Mouse (Mus musculus) gastrocnemius, postnatal 14 days (tissue): Measurements from ENCODE around the gene Inafm1. TPM values are rescaled to one million over a fixed set of nuclear protein-coding genes. Genes with fewer than 3 reads are reported as not detected.

ENCODE experiments used
- DNase-seq: peaks from one replicate; pipeline ENCODE4 v3.0.0; 2021; ENCODE audit warnings: mixed read lengths
- intact Hi-C: fragments of 180-260 bp; cut with DNase I; formaldehyde crosslinking; loops from one replicate; pipeline ENCODE4 v1.15.1; 2025; ENCODE audit warnings: low total_unique reads
- total RNA-seq, 2 experiments: library from RNA; stranded (reverse); gene quantifications; 2 replicates each; pipeline ENCODE4 v1.2.3; 2021

Gene Inafm1
- total RNA-seq, 2 experiments from 2014 or later, result 11.1 to 12.4 TPM

DNA sequence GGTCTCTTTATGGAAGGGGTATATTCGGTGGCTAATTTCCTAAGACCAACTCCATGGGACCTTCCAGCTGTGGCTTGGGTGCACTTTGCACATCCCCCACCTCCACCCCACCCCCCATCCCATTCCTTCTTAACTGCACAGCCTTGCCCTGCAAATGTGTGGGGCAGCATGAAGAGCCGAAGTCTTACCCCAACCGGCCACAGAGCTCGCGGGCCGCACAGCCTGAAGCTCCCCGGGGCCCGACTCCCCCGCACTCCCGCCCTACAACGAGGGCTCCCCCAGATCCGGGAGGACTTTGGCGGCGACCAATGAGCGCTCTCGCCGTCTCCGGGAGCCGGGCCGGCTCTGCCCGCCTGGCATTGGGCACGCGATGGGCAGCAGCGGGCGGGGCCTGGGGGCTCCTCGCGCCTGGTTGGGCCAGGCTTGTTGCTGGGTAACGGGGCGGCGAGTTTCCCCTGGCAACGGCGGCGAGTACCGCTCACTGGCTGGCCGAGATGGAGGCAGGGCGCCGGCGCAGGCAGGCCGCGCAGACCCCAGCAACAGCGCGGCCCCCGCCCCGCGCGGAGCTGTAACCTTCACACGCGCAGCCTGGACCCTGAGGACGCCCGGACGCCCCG, 26.1 kb upstream of the Inafm1 start:
- peak; percentile 92 for DNase-seq
- intact Hi-C loops, result no loop called here

DNA sequence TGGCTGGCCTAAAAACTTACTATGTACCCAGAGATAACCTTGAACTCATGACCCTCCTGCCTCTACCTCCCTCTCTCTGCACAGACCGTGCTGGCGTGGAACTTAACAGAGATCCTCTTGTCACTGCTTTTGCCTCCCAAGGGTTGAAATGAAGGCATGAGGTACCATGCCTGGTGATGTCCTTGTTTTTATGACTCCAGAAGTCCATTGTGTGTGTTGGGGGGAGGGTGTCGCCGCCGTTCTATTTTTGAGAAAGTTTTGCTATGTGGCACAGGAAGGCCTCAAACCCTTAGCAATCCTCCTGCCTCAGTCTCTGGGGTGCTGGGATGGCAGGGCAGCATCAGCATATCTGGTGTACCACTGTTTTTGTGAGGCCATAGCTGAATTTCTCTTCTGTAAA, 25.5 kb upstream of the Inafm1 start:
- intact Hi-C loops, result no loop called here
- DNase-seq, result no peak

DNA sequence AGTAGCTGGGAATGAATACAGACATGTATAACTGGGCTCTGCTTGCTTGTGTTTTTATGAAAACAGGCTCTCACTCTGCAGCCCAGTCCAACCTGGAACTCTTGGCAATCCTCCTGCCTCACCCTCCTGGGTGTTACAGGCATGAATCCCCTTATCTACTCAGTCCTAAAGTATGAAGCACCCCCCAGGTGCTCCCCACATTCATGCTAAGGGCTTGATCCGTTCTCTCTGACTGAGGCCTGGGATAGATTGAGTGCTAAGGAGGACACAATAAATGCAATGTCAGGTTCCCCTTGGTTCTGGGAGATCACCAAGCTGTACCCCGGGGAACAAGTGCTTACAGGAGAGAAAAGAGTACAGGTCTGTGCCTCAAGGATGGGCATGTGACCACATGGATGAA, 24.2 kb upstream of the Inafm1 start:
- intact Hi-C loops, result no loop called here
- no peak for DNase-seq

DNA sequence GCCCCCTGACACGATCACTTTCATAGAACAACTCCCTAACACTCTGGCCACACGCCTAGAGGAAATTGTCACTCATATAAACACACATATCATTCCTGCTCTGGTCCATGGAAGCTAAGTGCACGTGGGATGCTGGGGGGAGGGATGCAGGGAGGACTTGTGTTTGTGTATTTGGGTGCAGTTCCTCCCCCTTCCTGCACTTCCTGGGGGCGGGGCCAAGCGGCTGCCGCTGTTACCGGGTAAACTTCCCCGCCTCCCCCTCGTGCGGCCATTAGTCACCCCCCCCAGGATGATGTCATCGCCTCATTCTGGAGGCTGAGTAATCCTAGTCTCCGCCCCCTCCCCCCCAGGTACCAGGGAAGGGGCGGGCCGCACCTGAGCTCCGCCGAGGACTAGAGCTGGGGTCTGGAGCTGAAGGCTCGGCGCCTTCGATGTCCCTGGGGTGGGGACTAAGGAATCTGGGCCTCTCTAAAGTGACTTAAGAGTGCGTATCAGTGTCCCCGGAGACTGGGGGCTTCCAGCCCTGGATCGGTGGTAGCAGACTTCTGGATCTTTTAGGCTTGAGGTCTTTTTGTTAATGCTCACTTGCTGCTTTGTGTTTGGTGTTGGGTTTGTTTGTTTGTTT, 23.5 kb upstream of the Inafm1 start:
- peak; percentile 92 for DNase-seq
- intact Hi-C loops, result no loop called here

DNA sequence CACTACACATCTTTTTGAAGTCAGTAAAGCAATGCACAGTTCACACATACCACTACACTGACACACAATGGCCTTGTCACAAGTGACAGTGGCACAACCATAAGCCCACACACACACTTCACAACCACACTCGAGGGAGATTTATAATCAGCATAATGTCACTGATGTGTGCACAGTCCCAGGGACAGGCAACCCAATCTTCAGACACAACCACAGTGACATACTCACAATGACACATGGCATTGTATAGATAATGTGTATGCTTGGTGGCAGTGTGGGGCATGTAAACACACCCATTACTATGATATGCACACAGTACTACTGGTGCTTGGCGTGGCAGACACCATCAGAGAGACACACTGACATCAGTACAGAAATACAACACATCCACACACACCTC, 22.7 kb upstream of the Inafm1 start:
- no peak for DNase-seq
- intact Hi-C loops, result no loop called here

DNA sequence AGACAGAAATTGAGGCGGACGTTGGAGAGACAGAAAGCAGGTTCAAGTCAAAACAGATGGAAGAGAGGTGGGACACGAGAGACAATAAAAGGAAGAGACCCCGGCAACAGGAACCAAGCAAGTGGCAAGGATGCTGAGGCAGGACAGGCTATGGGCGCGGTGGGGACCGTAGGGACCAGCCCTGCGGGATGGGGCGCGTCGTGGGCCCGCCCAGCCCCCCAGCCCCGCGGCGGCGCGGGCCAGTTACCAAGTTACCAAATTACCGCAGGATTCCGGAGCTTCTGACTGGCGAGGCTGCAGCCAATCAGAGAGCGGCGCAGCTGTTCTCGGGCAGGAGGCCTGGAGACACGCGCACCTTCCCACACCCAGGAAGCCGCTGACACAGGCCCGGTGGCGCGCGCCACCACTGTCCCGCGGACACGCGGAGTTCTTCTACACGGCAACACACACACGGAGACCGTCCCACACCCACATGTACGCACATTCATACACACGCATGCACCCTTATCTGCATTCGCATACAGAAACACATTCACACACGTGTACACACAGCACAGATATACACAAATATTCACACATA, 22.0 kb upstream of the Inafm1 start:
- intact Hi-C loops, result no loop called here
- DNase-seq, result peak; percentile 84

DNA sequence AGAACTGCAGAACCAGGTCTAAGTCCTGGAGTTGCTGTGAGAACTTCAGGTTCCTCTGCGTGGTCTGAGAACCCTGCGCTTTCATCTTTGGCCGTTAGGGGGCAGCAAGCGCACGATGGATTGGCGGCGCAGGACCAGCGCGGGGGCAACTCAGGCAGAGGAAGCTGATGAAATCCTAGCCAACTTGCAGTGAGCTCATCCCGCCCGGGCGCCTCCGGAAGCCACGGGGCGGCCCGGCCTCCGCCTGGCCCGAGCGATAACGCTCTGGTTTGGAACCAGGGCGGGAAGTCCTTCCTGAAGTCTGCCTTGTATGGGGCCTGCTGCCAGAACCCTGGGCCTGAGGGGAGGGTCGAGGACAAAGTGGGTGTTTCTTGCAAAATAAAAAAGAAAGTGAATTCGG, 21.4 kb upstream of the Inafm1 start:
- intact Hi-C loops, result loop anchor here (5.0 kb wide), 1 partner anchor 87 kb away; no protein-coding TSS in a partner anchor
- peak; percentile 94 for DNase-seq

DNA sequence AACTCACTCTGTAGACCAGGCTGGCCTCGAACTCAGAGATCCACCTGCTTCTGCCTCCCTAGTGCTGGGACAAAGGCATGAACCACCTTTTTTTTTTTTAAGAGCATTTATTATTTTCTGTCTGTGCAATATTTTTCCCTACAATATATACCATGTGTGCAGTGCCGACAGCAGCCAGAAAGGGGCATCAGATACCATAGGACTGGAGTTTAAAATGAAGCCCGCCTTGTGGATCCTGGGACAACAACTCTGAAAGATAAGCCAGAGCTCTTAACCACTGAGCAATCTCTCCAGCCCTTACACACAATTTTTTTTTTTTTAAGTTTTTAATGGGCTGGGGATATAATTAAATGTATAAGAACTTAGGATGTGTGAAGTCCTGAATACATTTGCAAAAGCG, 20.9 kb upstream of the Inafm1 start:
- intact Hi-C loops, result loop anchor here (5.0 kb wide), 1 partner anchor 88 kb away; no protein-coding TSS in a partner anchor
- DNase-seq, result no peak

DNA sequence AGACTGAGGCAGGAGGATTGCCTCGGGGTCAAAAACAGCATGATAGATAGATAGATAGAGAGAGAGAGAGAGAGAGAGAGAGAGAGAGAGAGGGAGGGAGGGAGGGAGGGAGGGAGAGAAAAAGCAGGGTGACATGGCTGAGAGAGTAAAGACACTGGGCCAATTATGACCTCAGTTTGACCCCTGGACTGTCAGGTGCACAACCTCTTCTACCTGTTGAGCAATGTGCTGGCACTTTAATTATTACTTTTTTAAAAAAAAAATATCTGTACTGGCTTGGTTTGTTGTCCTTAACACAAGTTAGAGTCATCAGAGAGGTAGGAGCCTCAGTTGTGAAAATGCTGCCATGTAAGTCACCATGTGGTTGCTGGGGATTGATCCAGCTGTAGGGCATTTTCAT, 14.4 kb upstream of the Inafm1 start:
- no peak for DNase-seq
- intact Hi-C loops, result no loop called here

DNA sequence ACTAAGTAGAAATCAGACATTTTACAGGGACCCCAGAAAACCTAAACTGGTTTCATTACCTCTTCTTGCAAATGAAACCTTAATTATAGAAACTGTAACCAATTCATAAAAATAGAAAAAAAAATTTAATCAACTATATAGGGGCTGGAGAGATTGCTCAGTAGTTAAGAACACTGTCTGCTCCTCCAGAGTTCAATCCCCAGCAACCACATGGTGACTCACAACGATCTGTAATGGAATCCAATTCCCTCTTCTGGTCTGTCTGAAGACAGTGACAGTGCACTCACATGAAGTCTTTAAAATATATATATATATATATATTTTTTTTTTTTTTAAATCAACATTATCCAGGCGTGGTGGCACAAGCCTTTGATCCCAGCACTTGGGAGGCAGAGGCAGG, 13.6 kb upstream of the Inafm1 start:
- intact Hi-C loops, result no loop called here

DNA sequence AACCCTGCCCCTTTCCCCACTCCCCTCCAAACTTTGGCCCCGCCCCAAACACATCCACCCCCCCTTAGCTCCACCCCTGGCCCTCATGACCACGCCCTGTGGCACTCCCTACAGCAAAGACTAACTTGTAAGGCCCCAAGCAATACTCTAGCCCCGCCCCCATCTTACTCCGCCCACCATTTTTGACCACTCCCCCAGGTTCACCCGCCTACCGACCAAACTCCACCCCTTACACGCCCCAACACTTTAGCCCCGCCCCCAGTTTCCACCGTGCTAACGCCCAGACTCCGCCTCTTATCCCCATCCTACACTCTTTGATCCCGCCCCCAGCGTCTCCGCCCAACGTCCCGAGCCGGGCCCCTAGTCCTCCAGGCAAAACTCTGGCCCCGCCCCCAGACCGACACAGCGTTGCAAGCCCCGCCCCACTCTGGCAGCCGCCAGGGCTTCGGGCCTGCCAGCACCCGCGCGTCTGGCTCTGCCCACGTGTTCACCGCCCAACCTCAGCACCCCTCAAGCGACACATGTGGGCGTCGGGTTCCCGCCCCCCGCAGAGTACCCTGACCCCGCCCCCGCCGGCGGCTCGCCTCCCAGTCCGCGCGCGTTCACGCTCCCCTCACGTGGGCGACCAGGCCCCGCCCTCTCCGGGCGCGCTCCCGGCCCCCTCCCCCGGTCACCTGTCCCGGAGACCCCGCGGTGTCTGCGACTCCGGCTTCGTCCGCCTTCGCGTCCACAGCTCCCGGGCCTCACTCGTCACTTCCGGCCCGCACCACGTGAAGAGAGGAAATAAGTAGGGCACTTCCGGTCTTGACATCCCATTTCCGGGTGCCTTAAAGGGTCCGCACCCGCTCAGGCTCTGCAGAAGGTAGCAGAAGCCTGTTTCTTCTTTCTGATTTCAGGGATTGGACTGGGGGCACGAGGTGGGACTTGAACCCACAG, 12.9 kb upstream of the Inafm1 start, which contains the start of gene Ccdc9:
TSS of gene Ccdc9 (minus strand) at position 770 of the 936 bp plus-strand sequence.
- intact Hi-C loops, result no loop called here
- DNase-seq, result peak; percentile 100

More for the DNA sequence above, 13.6 kb upstream of the Inafm1 start:
- DNase-seq, result no peak

DNA sequence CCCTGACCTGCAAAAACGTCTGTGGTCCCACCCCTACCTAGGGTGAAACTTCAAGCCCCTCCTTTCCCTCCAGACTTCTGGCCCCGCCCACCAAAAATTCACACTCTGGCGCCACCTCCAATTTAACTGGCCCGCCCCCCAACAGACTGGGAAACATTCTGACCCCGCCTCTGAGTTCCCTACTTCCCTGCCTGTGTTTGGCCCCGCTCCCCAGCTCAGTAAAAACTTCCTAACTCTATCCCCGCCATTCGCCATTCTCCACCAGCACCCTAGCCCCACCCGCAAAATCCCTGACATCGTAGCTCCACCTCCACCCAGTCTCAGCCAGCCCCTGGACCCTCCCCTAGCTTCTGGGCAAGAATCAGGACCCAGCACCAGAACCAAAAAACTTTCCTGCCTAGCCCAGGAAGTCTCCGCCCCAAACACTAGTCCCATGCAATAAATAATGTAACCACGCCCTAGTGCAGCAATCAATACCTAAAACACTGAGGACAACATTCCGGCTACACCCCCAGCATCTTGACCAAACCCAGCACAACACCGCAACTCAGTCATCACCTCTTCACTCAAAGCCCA, 12.1 kb upstream of the Inafm1 start:
- intact Hi-C loops, result no loop called here
- DNase-seq, result peak; percentile 80

DNA sequence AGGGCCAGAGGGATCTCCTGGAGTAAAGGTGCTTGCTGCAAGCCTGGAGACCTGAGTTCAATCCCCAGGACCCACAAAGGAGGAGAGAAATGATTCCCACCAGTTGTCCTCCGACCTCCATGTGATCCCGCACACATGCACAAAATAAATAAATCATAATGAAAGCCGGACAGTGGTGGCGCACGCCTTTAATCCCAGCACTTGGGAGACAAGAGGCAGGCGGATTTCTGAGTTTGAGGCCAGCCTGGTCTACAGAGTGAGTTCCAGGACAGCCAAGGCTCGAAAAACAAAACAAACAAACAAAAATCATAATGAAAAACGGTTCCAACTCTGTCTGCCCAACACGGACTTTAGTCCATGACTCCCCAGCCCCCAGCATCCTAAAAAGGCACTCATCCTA, 11.5 kb upstream of the Inafm1 start:
- no peak for DNase-seq
- intact Hi-C loops, result no loop called here

DNA sequence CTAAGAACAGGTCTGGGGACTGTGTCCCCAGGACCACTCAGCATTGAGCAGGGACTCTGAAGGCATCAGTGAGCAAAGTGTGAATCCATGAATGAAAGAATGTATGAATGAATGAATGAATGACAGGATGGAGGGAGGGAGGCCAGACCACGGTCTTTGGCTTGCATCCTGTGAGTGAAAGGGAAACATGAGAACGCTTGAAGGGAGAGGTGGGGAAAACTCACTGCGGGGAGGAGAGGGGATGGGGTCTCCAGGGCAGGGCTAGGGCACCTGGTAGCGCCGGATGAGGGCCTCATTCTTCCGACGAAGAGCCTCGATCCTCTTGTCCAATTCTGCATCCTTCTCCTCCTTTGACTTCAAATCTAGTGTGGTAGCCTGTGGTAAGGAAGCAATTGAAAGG, 10.6 kb upstream of the Inafm1 start:
- DNase-seq, result no peak
- intact Hi-C loops, result no loop called here

DNA sequence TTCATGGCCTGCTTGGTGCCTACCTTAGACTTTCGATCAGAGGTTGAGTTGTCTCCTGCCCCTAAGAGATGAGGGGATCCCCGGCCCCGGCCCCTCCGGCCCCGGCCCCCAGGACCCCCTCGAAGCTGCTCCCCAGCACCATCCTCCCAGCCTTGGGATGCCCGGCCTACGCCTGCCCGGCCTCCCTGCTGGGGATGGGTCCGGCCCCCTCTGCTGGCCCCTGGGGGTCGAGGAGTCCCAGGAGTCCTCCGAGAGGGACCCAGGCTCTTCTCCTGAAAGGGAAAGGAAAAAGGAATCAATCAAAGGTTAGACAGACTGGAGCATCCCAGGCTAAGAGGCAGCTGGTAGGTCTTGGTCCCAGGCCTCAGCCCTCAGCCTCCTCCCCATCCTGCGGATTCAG, 8.9 kb upstream of the Inafm1 start:
- intact Hi-C loops, result no loop called here
- DNase-seq, result no peak

DNA sequence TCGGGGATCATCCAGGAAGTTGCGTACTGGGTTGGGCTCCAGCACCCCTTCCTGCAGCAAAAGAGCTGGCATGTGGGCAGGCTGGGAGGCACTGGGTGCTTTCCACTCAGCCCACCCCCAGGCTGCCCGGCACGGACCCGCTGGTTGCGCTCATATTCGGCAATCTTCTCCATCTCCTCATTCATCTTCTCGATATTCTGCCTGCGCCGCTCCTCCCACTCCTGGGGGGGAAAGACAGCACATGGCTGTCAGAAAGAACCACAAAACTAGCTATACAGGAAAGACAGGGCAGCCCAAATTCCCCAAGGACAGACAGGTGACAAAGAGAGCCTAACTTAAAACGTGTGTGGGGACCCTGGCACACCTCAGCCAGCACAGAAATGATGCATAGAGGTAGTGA, 7.3 kb upstream of the Inafm1 start:
- intact Hi-C loops, result no loop called here
- no peak for DNase-seq

DNA sequence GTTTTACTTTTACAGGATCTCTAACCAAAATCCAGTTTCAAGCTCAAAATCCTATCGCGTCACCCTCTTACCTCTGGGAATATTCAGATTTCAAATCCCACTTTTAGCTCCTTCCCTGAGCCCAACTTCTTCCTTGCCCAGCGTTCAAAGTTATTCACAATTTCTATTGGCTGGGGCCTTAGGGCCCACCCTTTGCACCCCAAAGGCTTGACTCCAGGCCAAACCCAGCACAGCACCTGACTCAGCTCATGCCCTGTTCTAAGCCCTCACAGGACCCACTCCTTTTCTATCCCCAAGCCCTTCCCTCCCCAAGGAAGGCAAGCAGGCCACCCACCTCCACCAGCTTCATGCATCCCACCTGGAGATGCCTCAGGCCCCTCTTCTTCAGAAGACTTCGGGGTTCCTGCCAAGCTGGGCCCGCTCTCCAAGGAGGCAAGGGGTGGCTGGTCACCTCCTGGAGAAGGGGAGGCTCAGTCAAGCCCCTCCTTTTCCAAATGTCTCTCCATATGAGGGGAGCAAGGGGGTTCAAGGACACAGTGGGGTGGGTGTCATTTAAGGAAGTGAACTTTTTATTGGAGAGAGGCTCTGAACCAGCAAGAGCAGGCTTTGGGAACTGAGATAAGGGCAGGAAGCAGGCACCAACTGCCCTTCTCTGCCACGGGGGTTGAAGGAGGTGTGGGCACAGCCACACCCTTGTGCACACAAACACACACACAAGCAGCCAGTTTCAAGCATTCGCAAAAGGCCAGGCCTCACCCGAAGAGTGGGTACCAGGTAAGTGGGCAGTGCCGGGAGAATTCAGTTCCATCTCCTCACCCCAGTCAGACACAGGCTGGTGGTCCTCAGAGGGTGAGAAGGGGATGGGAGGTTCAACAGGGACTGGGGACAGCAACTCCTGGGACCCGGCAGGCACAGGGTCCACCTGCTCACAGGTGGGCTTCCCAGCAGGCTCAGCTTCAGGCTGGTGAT, 1.8 kb upstream of the Inafm1 start:
- intact Hi-C loops, result no loop called here
- no peak for DNase-seq

DNA sequence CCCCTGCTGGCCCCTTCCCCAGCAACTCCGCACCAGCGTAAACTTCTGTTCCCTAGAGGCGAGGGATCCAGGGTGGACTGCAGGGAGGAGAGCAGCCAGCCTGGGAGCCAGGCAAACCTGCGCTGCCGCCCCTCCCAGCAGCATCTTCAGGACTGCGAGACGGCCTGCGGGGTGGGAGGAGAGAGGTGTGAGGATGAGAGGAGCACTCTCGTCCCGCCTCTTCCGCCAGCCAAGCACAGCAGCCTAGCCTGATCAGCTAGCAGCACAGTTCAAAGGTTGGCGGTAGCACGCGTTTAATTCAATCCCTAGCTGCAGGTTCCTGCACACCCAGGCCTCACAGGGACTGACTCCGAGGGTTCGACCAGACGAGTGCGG, 336 bp upstream of the Inafm1 start:
- DNase-seq, result peak; percentile 67
- intact Hi-C loops, result no loop called here

DNA sequence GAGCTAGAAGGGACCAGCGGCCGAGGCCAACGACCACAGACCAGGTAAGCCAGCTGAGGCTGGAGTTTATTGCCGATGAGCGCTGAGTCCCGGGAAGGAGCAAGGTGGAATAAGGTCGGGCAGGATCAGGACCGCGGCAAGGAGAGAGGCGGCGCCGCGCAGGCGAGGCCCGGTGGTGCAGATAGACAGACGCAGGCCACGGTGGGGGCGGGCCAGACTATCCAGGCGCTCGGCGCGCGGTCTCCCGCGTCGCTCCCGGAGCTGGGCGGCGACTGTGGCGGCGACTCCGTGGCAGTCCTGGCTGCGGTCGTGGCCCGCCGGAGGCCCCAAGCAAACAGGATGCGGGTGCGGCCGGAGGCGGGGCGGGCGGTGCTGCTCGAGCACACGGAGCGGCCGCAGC, 736 bp downstream of the Inafm1 start:
- intact Hi-C loops, result no loop called here
- peak; percentile 75 for DNase-seq
